Mouse (Mus musculus) midbrain, embryonic 13.5 days (tissue): ENCODE data around the gene Mmp19. TPM values are rescaled to one million over a fixed set of nuclear protein-coding genes. Genes with fewer than 3 reads are reported as not detected.
"Not testable (repeated sequence)": the region's sequence is repeated elsewhere in the genome, so short reads cannot be mapped to it uniquely, and the experiment has no call there.

ENCODE experiments used
- ATAC-seq: fragments of 200-750 bp; cut with Nextera tagmentation; 2 replicates; pipeline ENCODE4 v1.8.0; 2017; ENCODE audit warnings: mild to moderate bottlenecking, moderate TSS enrichment, moderate library complexity
- H3K27ac ChIP-seq: fragments of 300-500 bp; sonication (generic); 2 replicates; pipeline ENCODE4 v1.5.1; 2015; ENCODE audit warnings: inconsistent platforms, mild to moderate bottlenecking, moderate library complexity
- H3K27me3 ChIP-seq: fragments of 300-500 bp; sonication (generic); 2 replicates; pipeline ENCODE4 v1.6.1; 2015; ENCODE audit warnings: mild to moderate bottlenecking, inconsistent platforms
- H3K36me3 ChIP-seq: fragments of 300-500 bp; sonication (generic); 2 replicates; pipeline ENCODE4 v1.6.1; 2015; ENCODE audit warnings: mild to moderate bottlenecking, inconsistent platforms
- H3K4me1 ChIP-seq: fragments of 300-500 bp; sonication (generic); replicated peaks from 2 replicates; pipeline ENCODE4 v1.6.1; 2015; ENCODE audit warnings: inconsistent platforms
- H3K4me2 ChIP-seq: fragments of 300-500 bp; sonication (generic); replicated peaks from 2 replicates; pipeline ENCODE4 v1.6.1; 2015; ENCODE audit warnings: moderate library complexity, mild to moderate bottlenecking, inconsistent platforms
- H3K4me3 ChIP-seq: fragments of 300-500 bp; sonication (generic); replicated peaks from 2 replicates; pipeline ENCODE4 v1.5.1; 2015; ENCODE audit warnings: mild to moderate bottlenecking, inconsistent platforms
- H3K9ac ChIP-seq: fragments of 300-500 bp; sonication (generic); replicated peaks from 2 replicates; pipeline ENCODE4 v1.6.1; 2015; ENCODE audit warnings: mild to moderate bottlenecking, inconsistent platforms
- H3K9me3 ChIP-seq: fragments of 300-500 bp; sonication (generic); 2 replicates; pipeline ENCODE4 v1.6.1; 2016; ENCODE audit warnings: mild to moderate bottlenecking, inconsistent platforms
- WGBS: fragments of 180-500 bp; shearing (Covaris S2); methylation state at CpG from one replicate; pipeline ENCODE4 v1.1.7; 2015; 5-methylcytosine and 5-hydroxymethylcytosine counted together
- polyA plus RNA-seq: library from polyadenylated mRNA; unstranded; fragments of >200 nt; fragmentation: Nextera tagmentation; extraction: Ambion mirVana; gene quantifications from 2 replicates; pipeline ENCODE4 v1.2.1, GENCODE M21; 2015

Gene Mmp19
- polyA plus RNA-seq, 1 experiment from 2014 or later = 0.48 TPM

DNA sequence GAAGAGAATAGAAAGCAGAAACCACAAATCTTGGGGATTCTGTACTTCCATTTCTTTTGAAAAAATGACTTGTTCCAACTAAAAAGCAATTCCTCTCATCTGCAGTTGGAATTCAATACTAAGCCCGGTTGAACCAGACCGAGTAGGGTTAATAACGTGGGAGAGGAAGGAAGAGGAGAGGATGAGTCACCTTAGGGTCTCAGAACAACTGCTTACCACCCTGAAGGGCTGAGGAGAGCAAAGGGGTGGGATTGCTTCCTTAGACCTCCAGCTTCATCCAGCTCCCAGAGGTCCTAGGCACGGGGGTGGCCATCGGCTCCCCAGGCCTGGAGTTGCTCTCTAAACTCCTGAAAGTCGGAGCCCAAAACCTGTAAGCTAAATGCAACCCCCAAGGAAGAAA is 12.7 kb downstream of the Mmp19 start:
- peaks cover 40% of the 10 kb centered on the region for H3K36me3 ChIP-seq
- ATAC-seq = no peak
- H3K4me3 ChIP-seq = peak overlapping the region; percentile 89
- WGBS = 6% methylated on average over 6 of the region's 6 CpGs
- peaks cover 44% of the 10 kb centered on the region for H3K4me1 ChIP-seq
- H3K27me3 ChIP-seq = no peaks in the 10 kb centered on the region
- peak overlapping the region; percentile 79 for H3K4me2 ChIP-seq
- H3K27ac ChIP-seq = peak overlapping the region; percentile 98
- H3K9ac ChIP-seq = peak overlapping the region; percentile 89
- no peaks in the 10 kb centered on the region for H3K9me3 ChIP-seq

DNA sequence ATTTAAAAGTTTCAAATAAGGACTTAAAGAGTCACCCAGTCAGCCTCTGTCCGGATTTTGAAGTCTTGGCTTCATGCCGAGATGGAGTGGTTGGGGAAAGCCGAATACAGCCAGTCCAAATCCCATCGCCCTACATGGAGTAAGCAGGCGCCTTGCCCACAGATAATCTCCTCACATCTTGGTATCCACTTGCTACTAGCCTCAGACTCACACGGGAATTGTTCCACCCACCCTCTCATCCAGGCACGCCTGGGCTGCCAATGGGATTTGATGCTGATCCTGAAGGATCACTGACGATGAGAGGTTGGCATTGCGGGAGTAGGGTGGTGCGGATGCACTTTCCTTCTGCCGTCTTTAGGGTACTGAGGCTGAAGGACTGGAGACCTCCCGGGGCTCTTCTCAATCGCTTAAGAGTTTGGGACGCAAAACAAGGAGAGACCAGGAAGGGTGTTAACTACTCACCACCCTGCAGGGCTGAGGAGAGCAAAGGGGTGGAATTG is 13.1 kb downstream of the Mmp19 start, which contains the start of gene Dnajc14:
TSS of gene Dnajc14 (plus strand) at position 292 of the 500 bp plus-strand sequence.
- peak within 1 kb of the TSS; percentile 98 for H3K27ac ChIP-seq
- H3K36me3 ChIP-seq = peaks cover 40% of the 10 kb centered on the region
- 0% methylated on average over 14 of the region's 14 CpGs for WGBS
- no peaks in the 10 kb centered on the region for H3K9me3 ChIP-seq
- H3K9ac ChIP-seq = peak within 1 kb of the TSS; percentile 89
- peak; percentile 24 for ATAC-seq
- no peaks in the 10 kb centered on the region for H3K27me3 ChIP-seq
- peak within 1 kb of the TSS; percentile 79 for H3K4me2 ChIP-seq
- peak within 1 kb of the TSS; percentile 89 for H3K4me3 ChIP-seq
- H3K4me1 ChIP-seq = peaks cover 48% of the 10 kb centered on the region

DNA sequence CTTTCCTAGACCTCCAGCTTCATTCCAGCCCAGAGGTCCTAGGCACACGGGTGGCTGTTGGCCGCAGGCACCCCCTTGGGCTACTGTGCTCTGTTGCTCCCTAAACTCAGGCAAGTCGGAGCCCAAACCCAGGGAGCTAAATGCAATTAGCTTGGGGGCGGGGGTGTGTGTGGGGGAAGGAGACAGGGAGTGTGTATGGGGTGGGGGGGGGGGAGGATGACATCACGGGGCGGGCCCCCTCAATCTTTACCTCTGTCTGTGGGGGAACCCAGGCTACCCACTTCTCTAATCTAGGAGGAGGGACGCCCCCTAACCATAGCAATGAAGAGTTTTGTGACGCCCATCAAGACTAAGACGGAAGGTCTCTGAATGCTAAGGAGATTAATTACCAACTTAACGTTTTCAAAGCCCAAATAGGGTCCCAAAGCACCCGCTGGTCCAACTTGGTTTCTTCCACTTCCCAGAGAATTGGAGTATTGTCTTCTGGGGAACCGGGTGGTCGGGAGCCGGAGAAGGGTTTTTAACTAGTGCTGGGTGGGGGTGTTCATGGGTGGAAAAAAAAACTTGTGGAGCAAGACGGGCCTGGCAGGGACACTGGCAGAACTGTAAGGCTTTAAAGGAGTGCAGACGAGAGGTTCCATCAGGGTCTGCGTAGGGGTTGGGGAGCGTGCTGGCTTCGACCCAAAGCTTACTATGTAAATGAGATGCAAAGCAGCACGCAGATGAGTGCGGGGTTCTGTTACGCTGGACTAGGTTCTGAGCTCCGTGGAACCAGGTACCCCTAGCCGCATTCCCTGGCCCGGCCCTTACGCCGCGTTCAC is 13.8 kb downstream of the Mmp19 start, which contains the start of gene Tmem198b:
TSS of gene Tmem198b (minus strand) at position 100 of the 821 bp plus-strand sequence.
- Histone ChIP-seq H3K4me1 (peaks cover 55% of the 10 kb centered on the region), H3K27me3 (no peaks in the 10 kb centered on the region), H3K36me3 (peaks cover 41% of the 10 kb centered on the region), H3K27ac (peak within 1 kb of the TSS; percentile 98), H3K9me3 (no peaks in the 10 kb centered on the region), H3K9ac (peak within 1 kb of the TSS; percentile 89), H3K4me2 (peak within 1 kb of the TSS; percentile 79), H3K4me3 (peak within 1 kb of the TSS; percentile 89)
- under 1% methylated on average over 28 of the region's 28 CpGs for WGBS
- peak; percentile 69 for ATAC-seq

DNA sequence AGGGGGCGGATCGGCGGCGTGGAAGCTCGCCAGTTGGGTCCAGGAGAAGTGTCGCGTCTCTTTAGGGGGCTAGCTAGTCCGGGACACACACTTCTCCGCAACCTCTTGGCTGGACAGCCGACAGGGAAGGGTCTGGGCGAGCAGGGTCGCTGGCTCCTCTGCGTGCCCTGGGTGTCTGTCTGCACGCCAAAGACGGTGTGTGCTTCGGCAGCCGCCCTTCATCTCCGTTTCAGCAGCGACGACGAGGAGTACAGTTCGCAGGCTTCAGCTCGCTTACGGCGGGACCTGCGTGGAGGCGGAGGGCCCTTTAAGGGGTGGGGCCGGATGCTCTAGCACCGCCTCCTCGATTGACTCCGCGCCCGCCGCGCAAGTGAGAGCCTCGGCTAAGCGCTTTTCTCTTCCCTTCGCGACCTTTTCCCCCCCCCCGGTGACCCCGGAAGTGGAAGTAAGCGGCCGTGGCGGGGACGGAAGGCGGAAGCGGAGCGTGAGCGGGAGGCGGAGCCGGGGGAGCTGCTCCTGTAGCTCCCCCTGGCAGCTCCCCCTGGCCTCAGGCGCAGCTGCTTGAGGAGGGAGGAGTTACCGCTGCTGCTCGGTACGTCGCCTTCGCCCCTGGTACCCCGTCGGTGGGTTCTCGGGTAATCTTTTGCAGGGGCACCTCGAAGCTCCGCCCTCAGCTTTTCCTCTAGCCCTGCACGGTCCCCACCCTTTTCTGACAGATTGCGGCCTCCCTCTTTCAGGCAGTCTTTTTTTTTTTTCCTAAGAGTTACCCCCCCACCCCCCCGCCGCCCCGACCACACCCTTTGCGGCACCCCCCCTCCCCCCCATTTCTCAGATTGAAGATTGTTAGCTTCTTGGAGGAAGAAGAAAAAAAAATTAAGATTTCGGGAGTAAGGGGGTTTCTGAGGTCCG is 14.6 kb downstream of the Mmp19 start:
- Histone ChIP-seq H3K36me3 (peaks cover 38% of the 10 kb centered on the region), H3K4me3 (peak overlapping the region; percentile 89), H3K27ac (peak overlapping the region; percentile 98), H3K9ac (peak overlapping the region; percentile 89), H3K4me1 (peaks cover 63% of the 10 kb centered on the region), H3K9me3 (no peaks in the 10 kb centered on the region), H3K27me3 (no peaks in the 10 kb centered on the region), H3K4me2 (peak overlapping the region; percentile 79)
- WGBS = under 1% methylated on average over 68 of the region's 70 CpGs
- ATAC-seq = peak; percentile 95

DNA sequence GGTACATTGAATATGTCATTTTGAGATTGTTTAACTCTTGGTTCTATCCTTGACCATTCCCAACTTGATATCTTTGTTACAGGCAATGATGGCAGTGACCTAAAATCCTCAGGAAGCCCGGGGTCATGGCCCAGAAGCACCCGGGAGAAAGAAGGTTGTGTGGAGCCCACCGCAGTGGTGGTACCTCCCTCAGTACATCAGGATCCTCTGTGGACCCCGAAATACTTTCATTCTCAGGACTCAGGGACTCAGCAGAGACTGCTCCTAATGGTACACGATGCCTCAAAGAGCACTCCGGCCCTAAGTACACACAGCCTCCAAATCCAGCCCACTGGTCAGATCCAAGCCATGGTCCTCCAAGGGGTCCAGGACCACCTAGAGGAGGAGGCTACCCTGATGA is 15.4 kb downstream of the Mmp19 start:
- H3K4me3 ChIP-seq = peak overlapping the region; percentile 89
- no peaks in the 10 kb centered on the region for H3K27me3 ChIP-seq
- peak overlapping the region; percentile 79 for H3K4me2 ChIP-seq
- H3K27ac ChIP-seq = peak overlapping the region; percentile 49
- H3K9me3 ChIP-seq = no peaks in the 10 kb centered on the region
- peak overlapping the region; percentile 89 for H3K9ac ChIP-seq
- no peak for ATAC-seq
- 58% methylated on average over 6 of the region's 6 CpGs for WGBS
- peaks cover 65% of the 10 kb centered on the region for H3K4me1 ChIP-seq
- H3K36me3 ChIP-seq = peaks cover 32% of the 10 kb centered on the region

DNA sequence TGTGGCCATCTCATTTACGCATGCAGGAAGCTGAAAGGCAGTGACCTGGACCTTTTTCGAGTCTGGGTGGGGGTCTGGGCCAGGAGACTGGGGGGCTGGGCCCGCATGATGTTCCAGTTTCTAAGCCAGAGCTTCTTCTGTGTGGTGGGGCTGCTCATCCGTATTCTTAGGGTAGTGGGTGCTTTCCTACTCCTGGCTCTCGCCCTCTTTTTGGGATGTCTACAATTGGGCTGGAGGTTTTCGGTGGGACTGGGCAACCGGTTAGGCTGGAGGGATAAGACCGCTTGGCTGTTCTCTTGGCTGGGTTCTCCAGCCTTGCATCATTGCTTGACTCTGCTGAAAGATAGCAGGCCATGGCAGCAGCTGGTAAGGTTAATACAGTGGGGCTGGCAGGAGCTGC is 16.3 kb downstream of the Mmp19 start:
- H3K27ac ChIP-seq = no peak overlapping the region
- no peak for ATAC-seq
- 94% methylated on average over 8 of the region's 8 CpGs for WGBS
- H3K9me3 ChIP-seq = no peaks in the 10 kb centered on the region
- peak overlapping the region; percentile 89 for H3K9ac ChIP-seq
- H3K4me2 ChIP-seq = peak overlapping the region; percentile 79
- H3K4me1 ChIP-seq = peaks cover 65% of the 10 kb centered on the region
- H3K4me3 ChIP-seq = peak overlapping the region; percentile 89
- peaks cover 29% of the 10 kb centered on the region for H3K36me3 ChIP-seq
- no peaks in the 10 kb centered on the region for H3K27me3 ChIP-seq

DNA sequence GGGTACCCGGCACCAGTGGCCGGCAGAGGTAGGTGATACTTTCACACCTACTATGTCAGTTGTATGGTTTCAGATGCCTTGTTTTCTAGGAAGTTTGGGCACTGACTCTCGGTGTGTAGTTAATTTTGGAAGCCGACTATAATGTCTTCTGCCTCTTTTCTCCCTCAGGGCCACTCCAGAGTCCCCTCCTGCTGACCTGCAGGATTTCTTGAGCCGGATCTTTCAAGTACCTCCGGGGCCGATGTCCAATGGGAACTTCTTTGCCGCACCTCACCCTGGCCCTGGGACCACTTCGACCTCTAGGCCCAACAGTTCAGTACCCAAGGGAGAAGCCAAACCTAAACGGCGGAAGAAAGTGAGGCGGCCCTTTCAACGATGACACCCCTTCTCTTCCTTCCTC is 26.3 kb downstream of the Mmp19 start, which contains the start of gene Sarnp:
TSS of gene Sarnp (plus strand) at position 301 of the 400 bp plus-strand sequence.
- WGBS = 92% methylated on average over 13 of the region's 13 CpGs
- ATAC-seq = no peak
- no peak within 1 kb of the TSS for H3K4me3 ChIP-seq
- no peaks in the 10 kb centered on the region for H3K9me3 ChIP-seq
- H3K4me2 ChIP-seq = no peak within 1 kb of the TSS
- H3K36me3 ChIP-seq = peaks cover 63% of the 10 kb centered on the region
- H3K9ac ChIP-seq = no peak within 1 kb of the TSS
- peaks cover 10% of the 10 kb centered on the region for H3K4me1 ChIP-seq
- no peak within 1 kb of the TSS for H3K27ac ChIP-seq
- no peaks in the 10 kb centered on the region for H3K27me3 ChIP-seq

DNA sequence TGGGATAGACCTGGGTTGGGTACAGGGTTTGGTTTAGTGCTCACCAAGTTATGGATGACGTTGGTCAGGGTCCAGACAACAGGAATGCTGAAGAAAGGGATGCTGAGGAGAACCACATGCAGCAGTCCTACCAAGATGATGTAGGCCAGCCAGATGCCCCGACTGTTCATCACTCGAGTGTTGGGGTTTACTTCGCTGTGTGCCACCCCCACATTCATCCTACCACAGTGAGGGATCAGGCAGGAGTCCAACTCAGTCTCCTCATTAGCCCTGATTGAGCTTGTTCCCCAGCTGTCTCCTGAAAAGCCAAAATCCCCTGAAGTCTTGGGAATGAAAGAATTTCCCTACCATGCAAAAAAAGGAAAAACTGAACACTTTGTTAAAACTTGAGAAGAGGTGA is 29.5 kb downstream of the Mmp19 start:
- 90% methylated on average over 4 of the region's 4 CpGs for WGBS
- Histone ChIP-seq H3K4me3 (no peak overlapping the region), H3K4me2 (no peak overlapping the region), H3K36me3 (peaks cover 48% of the 10 kb centered on the region), H3K4me1 (peaks cover 24% of the 10 kb centered on the region), H3K9ac (no peak overlapping the region), H3K27ac (no peak overlapping the region), H3K27me3 (no peaks in the 10 kb centered on the region), H3K9me3 (no peaks in the 10 kb centered on the region)
- no peak for ATAC-seq

DNA sequence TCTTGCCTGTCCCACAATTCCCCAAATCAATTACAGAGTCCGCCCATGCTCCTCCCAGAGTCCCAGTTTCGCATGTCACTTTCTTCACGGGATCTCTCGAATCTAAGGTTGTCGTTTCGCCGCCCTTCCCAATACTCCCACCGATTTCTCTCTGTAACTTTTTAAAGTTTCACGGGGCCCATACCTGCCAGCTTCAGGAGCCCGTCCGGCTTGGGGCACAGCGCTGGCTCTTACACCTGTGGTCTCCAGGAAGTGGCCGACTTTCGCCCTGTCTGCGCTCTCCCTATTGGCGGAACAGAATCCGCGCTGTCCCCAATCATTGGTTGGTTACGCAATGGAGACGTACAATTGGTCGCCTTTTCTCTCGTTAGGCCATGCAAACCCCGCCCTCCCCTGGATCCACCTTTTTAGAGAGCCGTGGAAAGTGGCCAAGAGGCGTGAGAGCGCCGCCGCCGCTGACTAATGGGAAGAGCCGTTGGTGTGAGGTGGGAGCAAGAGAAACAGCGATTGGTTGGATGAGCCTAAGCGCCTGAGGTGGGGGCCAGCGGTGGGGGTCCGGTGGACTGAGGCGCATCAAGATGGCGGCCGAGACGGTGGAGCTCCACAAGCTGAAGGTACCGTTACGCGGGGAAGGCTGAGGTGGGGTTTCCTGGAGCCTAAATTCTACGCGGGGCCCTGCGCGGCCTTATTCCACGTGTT is 30.8 kb downstream of the Mmp19 start, which contains the start of gene Ormdl2:
TSS of gene Ormdl2 (minus strand) at position 288 of the 699 bp plus-strand sequence.
- ATAC-seq = peak; percentile 100

DNA sequence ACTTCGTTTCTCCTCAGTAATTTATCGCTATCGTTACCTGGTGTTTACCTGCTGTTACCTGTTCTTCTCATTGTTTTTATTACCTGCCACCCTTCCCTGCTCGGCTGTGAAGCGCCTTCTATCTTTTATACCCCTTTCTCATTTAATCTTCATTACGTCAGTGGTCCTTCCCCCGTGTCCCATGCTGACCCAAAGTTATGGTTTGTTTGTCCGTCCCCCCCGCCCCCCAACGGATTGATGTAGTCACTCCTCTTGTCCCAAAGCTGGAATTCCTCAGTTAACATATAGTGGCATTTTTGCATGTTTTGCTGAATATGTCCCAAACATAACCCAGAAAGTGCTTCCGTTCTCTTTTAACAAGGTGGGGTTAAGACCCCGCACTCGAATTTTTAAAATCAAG is 31.4 kb downstream of the Mmp19 start:
- Histone ChIP-seq H3K4me3 (peak overlapping the region; percentile 94), H3K4me2 (peak overlapping the region; percentile 81), H3K36me3 (peaks cover 39% of the 10 kb centered on the region), H3K9me3 (no peaks in the 10 kb centered on the region), H3K27me3 (no peaks in the 10 kb centered on the region), H3K4me1 (peaks cover 24% of the 10 kb centered on the region), H3K9ac (peak overlapping the region; percentile 84), H3K27ac (peak overlapping the region; percentile 68; the same call in 1 of the 2 replicates)
- no peak for ATAC-seq
- 4% methylated on average over 13 of the region's 13 CpGs for WGBS

More for the DNA sequence above, 30.8 kb downstream of the Mmp19 start, which contains the start of gene Ormdl2:
- peaks cover 43% of the 10 kb centered on the region for H3K36me3 ChIP-seq
- H3K27ac ChIP-seq = peak within 1 kb of the TSS; percentile 68; the same call in 1 of the 2 replicates
- H3K9ac ChIP-seq = peak within 1 kb of the TSS; percentile 84
- under 1% methylated on average over 46 of the region's 46 CpGs for WGBS
- H3K9me3 ChIP-seq = no peaks in the 10 kb centered on the region
- peaks cover 24% of the 10 kb centered on the region for H3K4me1 ChIP-seq
- H3K4me3 ChIP-seq = peak within 1 kb of the TSS; percentile 94
- H3K27me3 ChIP-seq = no peaks in the 10 kb centered on the region
- H3K4me2 ChIP-seq = peak within 1 kb of the TSS; percentile 81

DNA sequence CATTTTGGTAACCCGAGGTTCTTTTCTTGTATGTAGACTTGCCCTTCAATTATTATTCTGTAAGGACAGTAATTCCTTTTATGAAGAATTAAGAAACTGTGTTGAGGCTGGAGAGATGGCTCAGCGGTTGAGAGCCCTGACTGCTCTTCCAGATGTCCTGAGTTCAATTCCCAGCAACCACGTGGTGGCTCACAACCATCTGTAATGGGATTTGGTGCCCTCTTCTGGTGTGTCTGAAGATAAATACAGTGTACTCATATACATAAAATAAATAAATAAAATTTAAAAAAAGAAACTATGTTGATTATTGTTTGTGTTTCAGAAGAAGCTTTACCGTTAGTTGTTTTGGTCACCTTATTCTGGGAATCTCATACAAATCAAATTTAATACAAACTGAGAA is 32.4 kb downstream of the Mmp19 start:
- peaks cover 30% of the 10 kb centered on the region for H3K36me3 ChIP-seq
- H3K27ac ChIP-seq, H3K9ac ChIP-seq, H3K27me3 ChIP-seq, ATAC-seq, H3K9me3 ChIP-seq: not testable (repeated sequence)
- H3K4me1 ChIP-seq = peaks cover 24% of the 10 kb centered on the region
- H3K4me3 ChIP-seq = peak overlapping the region; percentile 94
- 80% methylated on average over 4 of the region's 4 CpGs for WGBS
- peak overlapping the region; percentile 81 for H3K4me2 ChIP-seq
